Mouse (Mus musculus): ENCODE measurements at regions not wholly inside any gene's neighbourhood (a gene's known extent, or its start where the extent isn't known, plus 50 kb on each side); places are given as distances from the start of the nearest gene placed in this dataset.

- no peak for TF ChIP-seq CTCF (IDR thresholded peaks at IDR 0.05; ENCODE audit: borderline replicate concordance, insufficient read depth, low read length)
- TF ChIP-seq POLR2A (IDR thresholded peaks at IDR 0.05; ENCODE audit: low read depth, low read length), result no peak
These were observed 138.9 kb upstream of the Tll1 start for GRCm38 (mm10) chr8:64344933-64345332.
